Mouse (Mus musculus): ENCODE data around the gene Dhrs1. TPM values are rescaled to one million over a fixed set of nuclear protein-coding genes. Genes with fewer than 3 reads are reported as not detected.

The Dhrs1 gene
- polyA plus RNA-seq, 1 experiment from 2014 or later: 75.9 TPM

GRCm38 (mm10) chr14:55727889-55728685, 17.4 kb downstream of the Dhrs1 start:
- no peak for DNase-seq (ENCODE audit: low spot score)
- Histone ChIP-seq H3K4me3 (ENCODE audit: low read depth, low read length) (no peak overlapping the region), H3K4me1 (ENCODE audit: control insufficient read depth, insufficient read depth, low read length) (no peaks in the 10 kb centered on the region), H3K4me2 (ENCODE audit: low read depth, low read length) (no peak overlapping the region), H3K9ac (replicated peaks; ENCODE audit: low read length) (no peak overlapping the region), H3K9me3 (replicated peaks; ENCODE audit: control insufficient read depth, low read length) (no peaks in the 10 kb centered on the region), H3K27ac (replicated peaks; ENCODE audit: low read depth, low read length) (no peak overlapping the region), H3K27me3 (ENCODE audit: control insufficient read depth, insufficient read depth, low read length) (no peaks in the 10 kb centered on the region), H3K36me3 (replicated peaks; ENCODE audit: control insufficient read depth, insufficient read depth, low read depth, low read length) (no peaks in the 10 kb centered on the region)
- ATAC-seq (replicated peaks; ENCODE audit: insufficient number of reproducible peaks, low FRiP score, low TSS enrichment, low read depth): no peak
- 71% methylated on average over 8 of the region's 8 CpGs for WGBS

DNA sequence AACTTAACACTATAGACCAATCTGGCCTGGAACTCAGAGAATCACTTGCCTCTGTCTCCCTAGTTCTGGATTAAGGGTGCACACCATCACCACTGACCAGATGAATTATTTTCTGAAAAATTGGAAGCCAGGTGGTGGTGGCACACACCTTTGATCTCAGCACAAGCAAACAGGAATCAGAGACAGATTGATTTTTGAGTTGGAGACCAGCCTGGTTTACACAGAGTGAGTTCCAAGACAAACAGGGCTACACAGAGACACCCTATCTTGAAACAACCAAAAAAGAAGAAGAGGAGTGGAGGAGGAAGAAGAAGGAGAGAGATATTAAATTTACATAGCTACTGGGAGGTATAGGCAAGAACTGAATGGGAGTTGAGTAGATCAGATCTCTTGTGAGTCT, 19.2 kb downstream of the Dhrs1 start:
- H3K4me3 ChIP-seq (ENCODE audit: low read depth, low read length): no peak overlapping the region
- H3K27me3 ChIP-seq (ENCODE audit: control insufficient read depth, insufficient read depth, low read length): no peaks in the 10 kb centered on the region
- ATAC-seq (replicated peaks; ENCODE audit: insufficient number of reproducible peaks, low FRiP score, low TSS enrichment, low read depth) (no peak), DNase-seq (ENCODE audit: low spot score) (no peak)
- no peaks in the 10 kb centered on the region for H3K9me3 ChIP-seq (replicated peaks; ENCODE audit: control insufficient read depth, low read length)
- H3K27ac ChIP-seq (replicated peaks; ENCODE audit: low read depth, low read length): no peak overlapping the region
- no peaks in the 10 kb centered on the region for H3K36me3 ChIP-seq (replicated peaks; ENCODE audit: control insufficient read depth, insufficient read depth, low read depth, low read length)
- no peaks in the 10 kb centered on the region for H3K4me1 ChIP-seq (ENCODE audit: control insufficient read depth, insufficient read depth, low read length)
- no peak overlapping the region for H3K9ac ChIP-seq (replicated peaks; ENCODE audit: low read length)
- no peak overlapping the region for H3K4me2 ChIP-seq (ENCODE audit: low read depth, low read length)

- DNase-seq (ENCODE audit: low spot score): no peak
- no peaks in the 10 kb centered on the region for H3K27me3 ChIP-seq (ENCODE audit: control insufficient read depth, insufficient read depth, low read length)
- H3K4me2 ChIP-seq (ENCODE audit: low read depth, low read length): no peak overlapping the region
- no peak overlapping the region for H3K4me3 ChIP-seq (ENCODE audit: low read depth, low read length)
- no peak overlapping the region for H3K9ac ChIP-seq (replicated peaks; ENCODE audit: low read length)
- H3K4me1 ChIP-seq (ENCODE audit: control insufficient read depth, insufficient read depth, low read length): no peaks in the 10 kb centered on the region
- ATAC-seq (replicated peaks; ENCODE audit: insufficient number of reproducible peaks, low FRiP score, low TSS enrichment, low read depth): no peak
- no peaks in the 10 kb centered on the region for H3K9me3 ChIP-seq (replicated peaks; ENCODE audit: control insufficient read depth, low read length)
- no peaks in the 10 kb centered on the region for H3K36me3 ChIP-seq (replicated peaks; ENCODE audit: control insufficient read depth, insufficient read depth, low read depth, low read length)
- 63% methylated on average over 8 of the region's 8 CpGs for WGBS
- no peak overlapping the region for H3K27ac ChIP-seq (replicated peaks; ENCODE audit: low read depth, low read length)
These were observed 21.0 kb downstream of the Dhrs1 start for GRCm38 (mm10) chr14:55724411-55724871.

- no peak overlapping the region for H3K4me3 ChIP-seq (ENCODE audit: low read depth, low read length)
- no peak for ATAC-seq (replicated peaks; ENCODE audit: insufficient number of reproducible peaks, low FRiP score, low TSS enrichment, low read depth)
- H3K4me2 ChIP-seq (ENCODE audit: low read depth, low read length): no peak overlapping the region
- no peak overlapping the region for H3K27ac ChIP-seq (replicated peaks; ENCODE audit: low read depth, low read length)
- 93% methylated on average over 7 of the region's 7 CpGs for WGBS
- peaks cover under 1% of the 10 kb centered on the region; the same call in 1 of the 2 replicates for H3K36me3 ChIP-seq (replicated peaks; ENCODE audit: control insufficient read depth, insufficient read depth, low read depth, low read length)
- no peaks in the 10 kb centered on the region for H3K4me1 ChIP-seq (ENCODE audit: control insufficient read depth, insufficient read depth, low read length)
- no peaks in the 10 kb centered on the region for H3K9me3 ChIP-seq (replicated peaks; ENCODE audit: control insufficient read depth, low read length)
- no peak for DNase-seq (ENCODE audit: low spot score)
- H3K9ac ChIP-seq (replicated peaks; ENCODE audit: low read length): no peak overlapping the region
- H3K27me3 ChIP-seq (ENCODE audit: control insufficient read depth, insufficient read depth, low read length): no peaks in the 10 kb centered on the region
These were observed 22.1 kb downstream of the Dhrs1 start for GRCm38 (mm10) chr14:55723433-55723832.

GRCm38 (mm10) chr14:55722438-55722945, 23.0 kb downstream of the Dhrs1 start:
- no peak for ATAC-seq (replicated peaks; ENCODE audit: insufficient number of reproducible peaks, low FRiP score, low TSS enrichment, low read depth)
- H3K4me1 ChIP-seq (ENCODE audit: control insufficient read depth, insufficient read depth, low read length): no peaks in the 10 kb centered on the region
- H3K9me3 ChIP-seq (replicated peaks; ENCODE audit: control insufficient read depth, low read length): no peaks in the 10 kb centered on the region
- peak overlapping the region; percentile 72 for H3K9ac ChIP-seq (replicated peaks; ENCODE audit: low read length)
- H3K4me2 ChIP-seq (ENCODE audit: low read depth, low read length): peak overlapping the region; percentile 69
- H3K36me3 ChIP-seq (replicated peaks; ENCODE audit: control insufficient read depth, insufficient read depth, low read depth, low read length): peaks cover 3% of the 10 kb centered on the region; the same call in 1 of the 2 replicates
- WGBS: 42% methylated on average over 8 of the region's 8 CpGs
- no peak overlapping the region for H3K27ac ChIP-seq (replicated peaks; ENCODE audit: low read depth, low read length)
- H3K27me3 ChIP-seq (ENCODE audit: control insufficient read depth, insufficient read depth, low read length): no peaks in the 10 kb centered on the region
- no peak for DNase-seq (ENCODE audit: low spot score)
- H3K4me3 ChIP-seq (ENCODE audit: low read depth, low read length): peak overlapping the region; percentile 75

DNA sequence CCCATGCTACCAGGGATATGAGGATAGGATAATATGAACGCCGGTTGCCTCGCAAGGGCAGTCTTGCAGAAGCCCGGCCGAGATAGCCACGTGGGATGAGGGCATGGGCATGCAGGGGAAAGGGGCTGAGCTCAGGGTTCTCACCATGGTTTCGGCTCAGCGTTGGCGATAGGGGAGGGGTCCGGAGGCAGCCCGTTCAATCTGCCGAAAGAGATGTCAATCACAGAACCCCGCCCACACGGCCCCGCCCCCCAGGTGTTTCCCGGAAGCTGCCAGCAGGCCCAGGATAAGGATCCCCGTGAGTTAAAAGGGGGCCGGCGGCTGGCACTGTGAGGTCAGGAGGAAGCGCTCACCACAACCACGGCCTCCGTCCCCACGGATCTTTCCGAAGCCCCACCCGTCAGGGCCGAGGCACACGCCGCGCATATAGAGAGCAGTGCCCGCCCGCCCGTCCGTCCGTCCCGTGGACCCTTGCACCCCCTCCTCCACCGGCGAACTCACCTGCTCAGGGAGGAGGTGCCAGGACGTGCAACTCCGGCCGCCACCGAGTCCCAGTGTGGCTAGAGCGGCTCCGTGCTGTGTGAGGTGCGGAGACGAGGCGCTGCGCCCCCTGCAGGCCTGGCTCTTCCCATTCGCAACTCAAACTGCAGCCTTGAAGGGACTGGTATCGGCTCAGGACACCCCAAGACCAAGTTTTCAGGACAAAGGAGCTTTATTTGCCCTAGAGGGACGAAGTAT, 23.6 kb downstream of the Dhrs1 start, which contains the start of gene Rabggta:
Rabggta (minus strand) TSS at position 564 of the 738 bp plus-strand sequence.
- peak within 1 kb of the TSS; percentile 56; the same call in 1 of the 2 replicates for H3K27ac ChIP-seq (replicated peaks; ENCODE audit: low read depth, low read length)
- H3K4me3 ChIP-seq (ENCODE audit: low read depth, low read length): peak within 1 kb of the TSS; percentile 75
- peak; percentile 96 for DNase-seq (ENCODE audit: low spot score)
- under 1% methylated on average over 50 of the region's 50 CpGs for WGBS
- peak; percentile 96 for ATAC-seq (replicated peaks; ENCODE audit: insufficient number of reproducible peaks, low FRiP score, low TSS enrichment, low read depth)
- no peaks in the 10 kb centered on the region for H3K4me1 ChIP-seq (ENCODE audit: control insufficient read depth, insufficient read depth, low read length)
- peak within 1 kb of the TSS; percentile 69 for H3K4me2 ChIP-seq (ENCODE audit: low read depth, low read length)
- peak within 1 kb of the TSS; percentile 72 for H3K9ac ChIP-seq (replicated peaks; ENCODE audit: low read length)
- H3K36me3 ChIP-seq (replicated peaks; ENCODE audit: control insufficient read depth, insufficient read depth, low read depth, low read length): peaks cover 3% of the 10 kb centered on the region; the same call in 1 of the 2 replicates
- no peaks in the 10 kb centered on the region for H3K9me3 ChIP-seq (replicated peaks; ENCODE audit: control insufficient read depth, low read length)
- H3K27me3 ChIP-seq (ENCODE audit: control insufficient read depth, insufficient read depth, low read length): no peaks in the 10 kb centered on the region

- ATAC-seq (replicated peaks; ENCODE audit: insufficient number of reproducible peaks, low FRiP score, low TSS enrichment, low read depth) (no peak), DNase-seq (ENCODE audit: low spot score) (no peak)
- 78% methylated on average over 6 of the region's 6 CpGs for WGBS
- Histone ChIP-seq H3K36me3 (replicated peaks; ENCODE audit: control insufficient read depth, insufficient read depth, low read depth, low read length) (peaks cover 3% of the 10 kb centered on the region; the same call in 1 of the 2 replicates), H3K27ac (replicated peaks; ENCODE audit: low read depth, low read length) (no peak overlapping the region), H3K4me2 (ENCODE audit: low read depth, low read length) (peak overlapping the region; percentile 69), H3K4me1 (ENCODE audit: control insufficient read depth, insufficient read depth, low read length) (no peaks in the 10 kb centered on the region), H3K27me3 (ENCODE audit: control insufficient read depth, insufficient read depth, low read length) (no peaks in the 10 kb centered on the region), H3K4me3 (ENCODE audit: low read depth, low read length) (peak overlapping the region; percentile 75), H3K9me3 (replicated peaks; ENCODE audit: control insufficient read depth, low read length) (no peaks in the 10 kb centered on the region), H3K9ac (replicated peaks; ENCODE audit: low read length) (peak overlapping the region; percentile 72)
These were observed 24.4 kb downstream of the Dhrs1 start for GRCm38 (mm10) chr14:55721076-55721475.

All from embryonic facial prominence, embryonic 11.5 days (tissue).